Mouse (Mus musculus): ENCODE data around the gene Myb.
"Not testable (repeated sequence)": the region's sequence is repeated elsewhere in the genome, so short reads cannot be mapped to it uniquely, and the experiment has no call there.

Gene Myb

GRCm38 (mm10) chr10:21172650-21173200 is 11.9 kb upstream of the Myb start:
- in situ Hi-C loops (cut with MboI, MseI), result loop anchor here in 1 of 2 experiments (10.0 kb wide), 1 partner anchor 62 kb away; no protein-coding TSS in a partner anchor

DNA sequence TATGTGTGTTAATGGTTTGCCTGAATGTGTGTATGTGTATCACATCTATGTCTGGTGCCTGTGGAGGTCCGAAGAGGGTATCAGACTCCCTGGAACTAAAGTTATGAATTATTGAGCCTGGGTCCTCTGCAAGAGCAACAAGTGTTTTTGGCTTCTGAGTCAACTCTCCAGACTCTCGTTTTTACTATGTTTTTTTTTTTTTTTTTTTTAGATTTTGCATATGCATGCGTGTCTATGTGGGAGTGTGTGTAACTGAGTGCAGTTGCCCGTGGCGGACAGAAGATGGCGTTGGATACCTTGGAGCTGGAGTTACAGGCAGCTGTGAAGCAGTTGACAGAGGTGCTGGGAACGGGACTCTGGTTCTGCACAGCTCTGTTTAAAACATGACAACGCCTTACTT is 7.7 kb upstream of the Myb start:
- in situ Hi-C loops (cut with MboI, MseI), result no loop called here

DNA sequence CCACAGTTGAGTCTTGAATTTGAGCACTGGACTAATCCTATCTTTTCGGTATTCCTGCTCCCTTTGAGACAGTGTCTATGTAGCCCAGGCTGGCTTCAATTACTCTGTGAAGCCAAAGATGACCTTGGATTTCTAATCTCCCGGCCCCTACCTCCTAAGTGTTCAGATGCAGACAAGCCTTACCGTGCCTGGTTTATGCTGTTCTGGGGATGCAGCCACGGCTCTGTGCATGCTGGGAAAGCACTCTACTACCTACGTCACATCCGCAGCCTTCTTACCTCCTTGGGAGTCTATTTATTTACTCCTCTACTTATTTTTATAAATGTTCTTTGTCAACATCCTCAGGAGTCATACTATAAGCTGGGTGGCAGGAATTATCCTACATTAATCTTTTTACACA is 7.1 kb upstream of the Myb start:
- in situ Hi-C loops (cut with MboI, MseI), result no loop called here

DNA sequence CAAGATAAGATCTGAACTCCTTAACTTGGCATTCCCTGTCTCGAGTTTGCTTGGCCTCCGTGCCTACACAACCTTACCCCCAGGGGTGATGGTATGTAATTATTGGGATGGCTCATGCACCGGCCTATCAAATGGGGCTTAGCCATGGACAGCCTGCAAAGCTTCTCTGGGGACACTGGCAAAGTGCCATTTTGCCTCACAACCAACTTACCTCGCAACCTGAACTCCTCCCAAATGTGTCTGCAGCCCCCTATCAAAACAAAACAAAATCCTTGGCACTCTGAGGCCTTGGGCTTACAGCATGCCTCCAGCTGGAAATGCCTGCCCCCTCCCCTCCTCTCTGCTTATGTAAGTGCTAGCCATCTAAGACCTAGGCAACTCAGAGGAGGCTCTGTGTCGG is 6.4 kb upstream of the Myb start:
- in situ Hi-C loops (cut with MboI, MseI), result no loop called here

GRCm38 (mm10) chr10:21165411-21165810 is 4.6 kb upstream of the Myb start:
- in situ Hi-C loops (cut with MboI, MseI), result no loop called here

GRCm38 (mm10) chr10:21162124-21162523 is 1.3 kb upstream of the Myb start:
- in situ Hi-C loops (cut with MboI, MseI), result no loop called here

DNA sequence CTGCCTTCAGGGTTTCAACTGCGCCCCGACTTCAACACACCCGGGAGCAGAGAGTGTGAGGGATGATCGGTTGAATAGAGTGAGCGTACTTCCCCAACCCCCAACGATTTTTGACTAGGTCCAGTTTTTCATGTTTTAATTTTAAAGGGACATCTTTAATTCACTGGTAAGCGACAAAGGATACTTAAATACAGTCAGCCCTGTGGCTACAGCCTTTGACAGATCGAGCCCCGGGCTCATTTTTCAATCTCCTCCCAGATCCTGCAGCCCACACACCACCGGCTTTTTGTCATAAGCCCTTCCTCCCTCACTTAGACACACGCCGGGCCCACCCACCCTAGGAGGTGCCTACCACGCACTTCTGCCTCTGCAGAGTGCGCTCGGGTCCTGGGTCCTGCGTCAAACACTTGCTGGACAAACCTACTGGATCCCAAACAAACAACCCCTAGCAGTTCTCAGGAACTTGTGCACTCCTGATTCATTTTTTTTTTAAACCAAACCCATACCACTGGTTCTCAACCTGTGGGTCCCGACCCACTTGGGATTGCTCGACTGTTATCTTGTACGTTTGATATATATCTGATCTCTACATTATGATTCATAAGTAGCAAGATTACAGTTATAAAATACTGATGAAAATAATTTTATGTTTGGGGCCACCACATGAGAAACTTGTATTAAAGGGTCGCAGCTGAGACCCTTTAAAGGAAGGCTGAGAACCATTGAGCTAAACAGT is 743 bp upstream of the Myb start:
- in situ Hi-C loops (cut with MboI, MseI), result no loop called here

- in situ Hi-C loops (cut with MboI, MseI), result loop anchor here in 1 of 2 experiments (5.0 kb wide), 1 partner anchor 142 kb away; no protein-coding TSS in a partner anchor
Measured at GRCm38 (mm10) chr10:21159697-21160394, 938 bp downstream of the Myb start.

GRCm38 (mm10) chr10:21158918-21159443 is 1.8 kb downstream of the Myb start:
- in situ Hi-C loops (cut with MboI, MseI), result loop anchor here in 1 of 2 experiments (5.0 kb wide), 1 partner anchor 143 kb away; no protein-coding TSS in a partner anchor

DNA sequence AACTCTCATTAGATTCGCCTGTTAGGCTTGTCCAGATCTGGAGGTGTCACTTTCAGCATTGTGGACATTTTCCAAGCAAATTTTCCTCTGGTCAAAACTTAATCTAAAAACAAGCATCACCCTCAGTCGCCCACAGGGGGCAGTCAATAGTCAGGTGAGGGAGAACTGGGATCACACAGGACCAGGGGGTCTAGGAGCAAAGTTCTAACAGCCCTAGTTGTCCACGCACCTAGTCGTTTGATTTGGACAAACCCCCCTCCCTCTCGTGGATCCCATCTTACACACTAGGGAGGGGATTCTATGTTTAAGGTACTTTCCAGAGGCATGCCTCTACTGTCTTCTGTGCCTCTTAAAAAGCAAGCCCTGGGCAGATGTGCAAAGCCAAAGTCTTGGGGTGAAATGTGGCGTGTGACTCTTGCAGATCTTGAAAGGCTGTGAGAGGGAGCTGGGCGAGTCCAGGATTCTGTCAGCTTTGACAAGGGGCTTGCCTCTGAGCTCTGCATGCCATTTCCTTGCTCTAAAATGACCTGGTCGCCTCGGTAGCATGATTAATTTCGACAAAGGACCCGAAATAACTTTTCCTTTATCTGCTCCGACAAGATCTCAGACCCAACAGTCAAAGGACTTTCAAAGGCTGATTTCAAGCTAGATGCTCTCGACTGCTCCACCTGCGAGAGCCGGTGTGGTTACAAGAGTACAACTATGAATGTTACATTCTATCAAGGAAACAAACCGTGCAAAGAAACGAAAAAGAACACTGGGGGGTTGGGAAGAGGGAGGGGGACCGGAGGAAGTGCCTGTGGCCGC is 2.5 kb downstream of the Myb start:
- in situ Hi-C loops (cut with MboI, MseI), result loop anchor here in 1 of 2 experiments (5.0 kb wide), 1 partner anchor 144 kb away; no protein-coding TSS in a partner anchor

- in situ Hi-C loops (cut with MboI, MseI), result loop anchor here in 1 of 2 experiments (5.0 kb wide), 1 partner anchor 145 kb away; no protein-coding TSS in a partner anchor
Measured at GRCm38 (mm10) chr10:21156953-21157499, 3.8 kb downstream of the Myb start.

GRCm38 (mm10) chr10:21156416-21156815 is 4.4 kb downstream of the Myb start:
- in situ Hi-C loops (cut with MboI, MseI), result loop anchor here in 1 of 2 experiments (5.0 kb wide), 1 partner anchor 146 kb away; no protein-coding TSS in a partner anchor

GRCm38 (mm10) chr10:21154927-21155326 is 5.9 kb downstream of the Myb start:
- in situ Hi-C loops (cut with MboI, MseI), result loop anchor here in 1 of 2 experiments (5.0 kb wide), 1 partner anchor 147 kb away; no protein-coding TSS in a partner anchor

- in situ Hi-C loops (cut with MboI, MseI), result no loop called here
Measured at GRCm38 (mm10) chr10:21153433-21153832, 7.4 kb downstream of the Myb start.

DNA sequence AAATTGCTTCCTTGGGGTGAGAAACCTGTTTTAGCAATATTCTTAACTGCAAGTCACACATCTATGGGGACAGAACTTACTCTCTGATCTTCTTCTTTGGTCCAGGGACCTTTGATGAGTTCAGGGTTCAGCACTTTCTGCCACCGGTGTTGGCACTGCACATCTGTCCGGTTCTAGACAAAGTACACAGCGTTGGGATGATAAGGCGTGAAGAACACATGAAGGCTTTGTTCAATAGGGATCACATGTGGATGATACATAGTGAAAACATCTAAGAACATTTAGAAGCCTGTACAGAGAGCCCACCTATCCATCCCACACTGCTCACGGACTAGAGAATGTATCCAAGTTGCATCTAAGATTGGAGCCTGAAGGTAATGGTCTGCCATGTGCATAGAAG is 8.0 kb downstream of the Myb start:
- in situ Hi-C loops (cut with MboI, MseI), result no loop called here

- in situ Hi-C loops (cut with MboI, MseI), result no loop called here
Measured at GRCm38 (mm10) chr10:21151320-21151719, 9.5 kb downstream of the Myb start.

DNA sequence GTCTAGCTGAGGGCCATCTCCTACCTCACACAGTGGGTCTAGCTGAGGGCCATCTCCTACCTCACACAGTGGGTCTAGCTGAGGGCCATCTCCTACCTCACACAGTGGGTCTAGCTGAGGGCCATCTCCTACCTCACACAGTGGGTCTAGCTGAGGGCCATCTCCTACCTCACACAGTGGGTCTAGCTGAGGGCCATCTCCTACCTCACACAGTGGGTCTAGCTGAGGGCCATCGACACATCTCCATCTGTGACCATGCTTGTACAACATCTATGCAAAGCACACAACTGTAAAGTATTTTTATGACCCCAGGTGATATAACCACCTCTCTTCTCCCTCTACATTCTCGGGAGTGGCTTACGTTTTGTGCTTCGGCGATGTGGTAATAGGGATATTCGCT is 10.8 kb downstream of the Myb start:
- in situ Hi-C loops (cut with MboI, MseI), result not testable (repeated sequence)

GRCm38 (mm10) chr10:21146719-21147118 is 14.1 kb downstream of the Myb start:
- in situ Hi-C loops (cut with MboI, MseI), result no loop called here

DNA sequence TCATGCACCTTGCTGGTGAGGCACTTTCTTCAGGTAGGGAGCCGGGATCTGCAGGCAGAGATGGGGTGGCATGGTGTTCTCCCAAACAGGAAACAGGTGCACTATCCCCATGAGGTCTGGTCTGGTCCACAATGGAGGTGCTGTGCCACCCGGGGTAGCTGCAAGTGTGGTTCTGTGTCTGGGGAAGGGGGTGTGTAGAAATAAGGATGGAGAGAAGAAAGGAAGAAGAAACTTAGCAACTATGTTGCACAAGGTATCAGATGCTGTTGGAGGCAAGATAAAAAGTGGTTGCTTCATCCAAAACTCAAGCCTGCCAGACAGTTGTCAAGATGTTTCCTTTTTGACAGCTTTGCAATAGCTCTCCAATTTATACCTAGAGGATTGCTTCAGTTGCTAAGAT is 14.5 kb downstream of the Myb start:
- in situ Hi-C loops (cut with MboI, MseI), result no loop called here

DNA sequence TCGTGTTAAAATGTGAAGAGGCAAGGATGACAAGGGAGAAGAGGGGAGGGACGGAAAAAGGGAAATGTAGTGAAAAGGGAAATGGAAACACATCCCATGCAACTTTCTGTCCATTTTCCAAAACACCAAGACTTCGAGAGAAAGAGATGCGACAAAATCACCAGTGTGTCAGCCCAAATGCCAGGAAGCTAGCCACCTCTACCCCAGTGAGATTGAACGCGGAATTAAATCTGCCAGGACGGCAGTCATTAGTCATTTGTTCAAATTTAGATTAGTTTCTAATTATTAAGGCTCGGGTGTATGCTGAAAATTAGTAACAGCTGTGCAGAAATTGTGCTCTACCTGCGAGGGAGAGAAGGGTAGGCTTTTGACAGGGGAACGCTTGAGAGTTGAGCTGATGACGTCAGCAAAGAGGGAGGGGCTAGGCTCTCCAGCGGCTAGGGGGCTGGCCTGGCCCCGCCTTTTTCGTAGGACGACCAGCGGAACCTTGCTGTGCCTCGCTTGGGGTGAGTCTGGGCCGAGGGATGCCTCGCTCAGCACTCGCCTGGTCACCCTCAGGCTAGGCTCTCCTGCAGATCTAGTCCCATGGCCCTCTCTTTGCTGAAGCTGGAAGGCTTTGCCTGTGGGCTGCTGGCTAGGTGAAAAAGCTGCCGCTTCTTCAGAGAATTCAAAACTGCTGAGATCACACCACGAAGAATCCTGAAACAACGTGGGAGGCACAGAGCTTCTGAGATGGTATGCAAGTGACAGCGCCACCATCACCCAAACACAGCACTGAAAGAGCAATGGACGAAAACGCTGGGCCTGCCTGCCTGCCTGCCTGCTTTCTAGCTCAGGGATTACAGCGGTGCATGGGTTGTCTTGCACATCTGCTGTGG is 15.9 kb downstream of the Myb start:
- in situ Hi-C loops (cut with MboI, MseI), result no loop called here
